Mouse (Mus musculus) brain, embryonic 18.5 days (tissue): ENCODE data around the gene Mcm7.

Experiments
- DNase-seq: peaks from one replicate; pipeline ENCODE4 v3.0.0-alpha.2; 2012; ENCODE audit warnings: low read depth, low spot score

Gene Mcm7

GRCm38 (mm10) chr5:138155443-138155976 is 16.7 kb downstream of the Mcm7 start, which contains the start of gene Zfp113:
Gene Zfp113, minus strand, starts transcription at chr5:138155744.
- peak; percentile 95 for DNase-seq

- no peak for DNase-seq
Measured at GRCm38 (mm10) chr5:138154390-138154789, 17.8 kb downstream of the Mcm7 start.

GRCm38 (mm10) chr5:138138585-138138984 is 33.6 kb downstream of the Mcm7 start:
- DNase-seq: no peak

- no peak for DNase-seq
Measured at GRCm38 (mm10) chr5:138137935-138138549, 34.2 kb downstream of the Mcm7 start.

GRCm38 (mm10) chr5:138137257-138137656 is 35.0 kb downstream of the Mcm7 start:
- DNase-seq: no peak

- no peak for DNase-seq
Measured at GRCm38 (mm10) chr5:138132425-138133064, 39.7 kb downstream of the Mcm7 start.

- DNase-seq: no peak
Measured at GRCm38 (mm10) chr5:138118041-138118440, 54.2 kb downstream of the Mcm7 start.

- no peak for DNase-seq
Measured at GRCm38 (mm10) chr5:138117199-138118015, 54.8 kb downstream of the Mcm7 start.

GRCm38 (mm10) chr5:138116255-138117198 is 55.7 kb downstream of the Mcm7 start, which contains the start of gene Zscan21:
Gene Zscan21, plus strand, starts transcription at chr5:138116903.
- peak; percentile 79 for DNase-seq
